Mouse (Mus musculus) testis, adult 2 months (tissue): ENCODE results near the gene Pibf1.

Experiments used
- CTCF ChIP-seq: fragments of 200-500 bp; IDR thresholded peaks from 2 replicates; pipeline ENCODE4 v1.5.1; 2012; ENCODE audit warnings: low read depth, mild to moderate bottlenecking, inconsistent platforms, low read length, moderate library complexity; ENCODE audit not compliant: control insufficient read depth, insufficient read depth, insufficient replicate concordance
- POLR2A ChIP-seq: fragments of 200-500 bp; IDR thresholded peaks from 2 replicates; pipeline ENCODE4 v1.6.1; 2012; ENCODE audit warnings: low read depth, mild to moderate bottlenecking, inconsistent platforms, low read length, moderate library complexity; ENCODE audit not compliant: control insufficient read depth

DNA sequence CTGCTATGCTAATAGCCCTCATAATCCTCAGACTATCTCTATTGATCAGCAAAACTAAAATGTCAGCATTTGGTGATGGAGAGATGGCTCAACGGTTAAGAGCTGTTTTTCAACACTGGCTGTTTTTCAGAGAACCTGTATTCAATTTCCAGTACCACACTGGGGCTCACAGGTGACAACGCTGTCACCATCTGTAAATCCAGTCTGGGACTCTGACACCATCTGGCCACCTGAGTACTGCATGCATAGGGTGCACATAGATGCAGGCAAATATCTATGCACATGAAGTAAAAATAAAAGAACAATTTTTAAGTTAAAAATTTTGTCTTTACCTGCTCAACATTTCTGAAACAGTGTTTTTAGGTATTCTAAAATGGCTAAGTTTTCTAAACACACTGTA lies 40.8 kb downstream of the Pibf1 start:
- TF ChIP-seq CTCF (no peak), POLR2A (no peak)
